Mouse (Mus musculus): Measurements from ENCODE around the gene Cep170.

The Cep170 gene

GRCm38 (mm10) chr1:176825084-176825483, 11.2 kb upstream of the Cep170 start:
- in situ Hi-C loops (cut with MboI, MseI), result no loop called here

GRCm38 (mm10) chr1:176824611-176825010, 10.7 kb upstream of the Cep170 start:
- in situ Hi-C loops (cut with MboI, MseI), result loop anchor here in 1 of 2 experiments (25.0 kb wide), 1 partner anchor 1162 kb away; no protein-coding TSS in a partner anchor

- in situ Hi-C loops (cut with MboI, MseI), result loop anchor here in 1 of 2 experiments (25.0 kb wide), 1 partner anchor 1162 kb away; no protein-coding TSS in a partner anchor
Observed at GRCm38 (mm10) chr1:176823889-176824288, 10.0 kb upstream of the Cep170 start.

GRCm38 (mm10) chr1:176822949-176823348, 9.1 kb upstream of the Cep170 start:
- in situ Hi-C loops (cut with MboI, MseI), result loop anchor here in 1 of 2 experiments (25.0 kb wide), 1 partner anchor 1161 kb away; no protein-coding TSS in a partner anchor

GRCm38 (mm10) chr1:176821929-176822328, 8.1 kb upstream of the Cep170 start:
- in situ Hi-C loops (cut with MboI, MseI), result loop anchor here in 1 of 2 experiments (25.0 kb wide), 1 partner anchor 1160 kb away; no protein-coding TSS in a partner anchor

- in situ Hi-C loops (cut with MboI, MseI), result loop anchor here in 1 of 2 experiments (25.0 kb wide), 1 partner anchor 1156 kb away; no protein-coding TSS in a partner anchor
Observed at GRCm38 (mm10) chr1:176818763-176819162, 4.9 kb upstream of the Cep170 start.

- in situ Hi-C loops (cut with MboI, MseI), result loop anchor here in 1 of 2 experiments (25.0 kb wide), 1 partner anchor 1156 kb away; no protein-coding TSS in a partner anchor
Observed at GRCm38 (mm10) chr1:176818147-176818546, 4.3 kb upstream of the Cep170 start.

GRCm38 (mm10) chr1:176816728-176817127, 2.9 kb upstream of the Cep170 start:
- in situ Hi-C loops (cut with MboI, MseI), result loop anchor here in 1 of 2 experiments (25.0 kb wide), 1 partner anchor 1154 kb away; no protein-coding TSS in a partner anchor

GRCm38 (mm10) chr1:176814591-176815062, 760 bp upstream of the Cep170 start, which contains the start of gene Sdccag8:
Gene Sdccag8, plus strand, starts transcription at chr1:176814660.
- in situ Hi-C loops (cut with MboI, MseI), result loop anchor here in 1 of 2 experiments (25.0 kb wide), 1 partner anchor 1152 kb away; no protein-coding TSS in a partner anchor

GRCm38 (mm10) chr1:176813292-176814035, 403 bp downstream of the Cep170 start:
- in situ Hi-C loops (cut with MboI, MseI), result loop anchor here in 1 of 2 experiments (25.0 kb wide), 1 partner anchor 1151 kb away; no protein-coding TSS in a partner anchor

- in situ Hi-C loops (cut with MboI, MseI), result loop anchor here in 1 of 2 experiments (25.0 kb wide), 1 partner anchor 1150 kb away; no protein-coding TSS in a partner anchor
Observed at GRCm38 (mm10) chr1:176812491-176813291, 1.2 kb downstream of the Cep170 start.

GRCm38 (mm10) chr1:176811892-176812291, 2.0 kb downstream of the Cep170 start:
- in situ Hi-C loops (cut with MboI, MseI), result loop anchor here in 1 of 2 experiments (25.0 kb wide), 1 partner anchor 1150 kb away; no protein-coding TSS in a partner anchor

GRCm38 (mm10) chr1:176810161-176810560, 3.7 kb downstream of the Cep170 start:
- in situ Hi-C loops (cut with MboI, MseI), result loop anchor here in 1 of 2 experiments (25.0 kb wide), 1 partner anchor 1148 kb away; no protein-coding TSS in a partner anchor

- in situ Hi-C loops (cut with MboI, MseI), result loop anchor here in 1 of 2 experiments (25.0 kb wide), 1 partner anchor 1139 kb away; no protein-coding TSS in a partner anchor
Observed at GRCm38 (mm10) chr1:176800728-176801365, 13.0 kb downstream of the Cep170 start.

- in situ Hi-C loops (cut with MboI, MseI), result no loop called here
Observed at GRCm38 (mm10) chr1:176798673-176799072, 15.2 kb downstream of the Cep170 start.

- in situ Hi-C loops (cut with MboI, MseI), result loop anchor here in 1 of 2 experiments (5.0 kb wide), 1 partner anchor 40 kb away; no protein-coding TSS in a partner anchor
Observed at GRCm38 (mm10) chr1:176792175-176792574, 21.7 kb downstream of the Cep170 start.

GRCm38 (mm10) chr1:176789326-176789725, 24.5 kb downstream of the Cep170 start:
- in situ Hi-C loops (cut with MboI, MseI), result no loop called here

GRCm38 (mm10) chr1:176774533-176774932, 39.3 kb downstream of the Cep170 start:
- in situ Hi-C loops (cut with MboI, MseI), result no loop called here

GRCm38 (mm10) chr1:176762295-176762694, 51.6 kb downstream of the Cep170 start:
- in situ Hi-C loops (cut with MboI, MseI), result no loop called here

- in situ Hi-C loops (cut with MboI, MseI), result no loop called here
Observed at GRCm38 (mm10) chr1:176760673-176761072, 53.2 kb downstream of the Cep170 start.
